Mouse (Mus musculus): Measurements from ENCODE around the gene Slit2. TPM values are rescaled to one million over a fixed set of nuclear protein-coding genes. Genes with fewer than 3 reads are reported as not detected.
A peak's percentile ranks its signal among the peaks of the same experiment; 100 is the strongest.

Gene Slit2
- polyA plus RNA-seq, 1 experiment from 2014 or later: 47.0 TPM

DNA sequence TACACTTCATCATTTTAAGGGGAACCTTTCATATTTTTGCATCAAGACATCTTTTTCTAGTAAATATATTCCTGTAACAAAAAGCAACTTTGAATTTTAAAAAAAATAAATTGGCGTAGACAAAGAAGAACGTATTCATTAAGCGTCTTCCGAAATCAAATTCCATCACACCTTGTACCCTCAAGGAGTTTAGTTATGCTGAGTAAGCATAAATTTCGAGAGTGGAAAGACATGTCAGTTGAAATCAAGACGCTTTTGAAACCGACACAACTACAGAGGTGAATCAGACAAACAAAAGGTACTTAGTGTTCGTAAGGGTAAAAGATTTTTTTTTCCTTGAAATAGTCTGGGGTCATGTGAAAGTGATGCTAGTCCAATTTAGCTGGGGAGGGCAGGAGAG is 201.4 kb downstream of the Slit2 start:
- WGBS: 94% methylated on average over 8 of the region's 8 CpGs
- Histone ChIP-seq H3K4me2 (replicated peaks) (no peak overlapping the region), H3K36me3 (replicated peaks; ENCODE audit: control insufficient read depth, insufficient read depth) (no peaks in the 10 kb centered on the region), H3K9me3 (ENCODE audit: control insufficient read depth, low read length) (no peaks in the 10 kb centered on the region), H3K4me1 (replicated peaks; ENCODE audit: control insufficient read depth, insufficient read depth, low read length) (no peaks in the 10 kb centered on the region), H3K27ac (no peak overlapping the region), H3K9ac (no peak overlapping the region), H3K4me3 (replicated peaks; ENCODE audit: low read length) (no peak overlapping the region), H3K27me3 (ENCODE audit: control insufficient read depth, insufficient read depth, low read length) (no peaks in the 10 kb centered on the region)
- ATAC-seq (ENCODE audit: low FRiP score) (no peak), DNase-seq (ENCODE audit: low spot score) (no peak)

DNA sequence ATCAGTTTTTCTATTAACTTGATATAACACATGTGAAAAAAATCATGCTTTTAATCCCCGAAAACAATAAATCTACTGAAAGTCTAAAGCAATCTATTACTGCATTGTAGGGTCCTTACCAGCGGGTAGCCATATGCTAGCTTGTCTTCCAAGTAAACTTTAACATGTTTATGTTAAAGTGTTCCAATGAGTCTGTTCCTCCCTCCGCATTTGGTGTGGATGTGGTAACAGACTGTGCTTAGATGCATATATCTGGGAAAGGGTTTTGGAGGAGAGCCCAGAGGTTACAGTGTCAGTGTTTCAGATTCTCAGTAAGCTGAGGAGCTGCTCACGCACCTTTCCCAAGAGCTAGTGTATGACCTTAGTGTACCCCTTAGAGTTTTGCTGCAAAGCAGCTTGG is 204.9 kb downstream of the Slit2 start:
- Histone ChIP-seq H3K9me3 (ENCODE audit: control insufficient read depth, low read length) (no peaks in the 10 kb centered on the region), H3K4me2 (replicated peaks) (no peak overlapping the region), H3K27me3 (ENCODE audit: control insufficient read depth, insufficient read depth, low read length) (no peaks in the 10 kb centered on the region), H3K4me1 (replicated peaks; ENCODE audit: control insufficient read depth, insufficient read depth, low read length) (no peaks in the 10 kb centered on the region), H3K27ac (no peak overlapping the region), H3K36me3 (replicated peaks; ENCODE audit: control insufficient read depth, insufficient read depth) (peaks cover 7% of the 10 kb centered on the region; the same call in 1 of the 2 replicates), H3K9ac (no peak overlapping the region), H3K4me3 (replicated peaks; ENCODE audit: low read length) (no peak overlapping the region)
- ATAC-seq (ENCODE audit: low FRiP score) (no peak), DNase-seq (ENCODE audit: low spot score) (no peak)
- 88% methylated on average over 4 of the region's 4 CpGs for WGBS

DNA sequence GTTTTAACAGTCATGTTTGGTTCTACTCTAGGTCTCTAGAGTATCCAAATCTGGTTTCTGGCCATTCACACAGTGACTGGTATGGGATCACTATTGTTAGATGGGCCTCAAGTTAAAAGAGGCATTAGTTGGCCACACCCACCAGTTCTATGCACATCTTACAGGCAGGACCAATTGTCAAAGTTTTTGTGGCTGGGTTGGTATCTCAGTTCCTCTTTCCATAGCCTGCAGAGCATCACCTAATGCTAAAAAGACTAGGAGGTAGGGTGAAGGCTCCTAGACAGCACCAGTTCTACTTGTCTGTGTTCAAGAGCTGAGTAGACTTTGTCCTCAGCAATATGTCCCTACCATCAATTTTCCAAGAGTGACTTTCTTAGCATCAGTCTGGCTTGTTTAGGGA is 216.4 kb downstream of the Slit2 start:
- ATAC-seq (ENCODE audit: low FRiP score) (no peak), DNase-seq (ENCODE audit: low spot score) (no peak)
- H3K4me2 ChIP-seq (replicated peaks): no peak overlapping the region
- H3K4me1 ChIP-seq (replicated peaks; ENCODE audit: control insufficient read depth, insufficient read depth, low read length): no peaks in the 10 kb centered on the region
- H3K27me3 ChIP-seq (ENCODE audit: control insufficient read depth, insufficient read depth, low read length): no peaks in the 10 kb centered on the region
- no peak overlapping the region for H3K4me3 ChIP-seq (replicated peaks; ENCODE audit: low read length)
- peaks cover 5% of the 10 kb centered on the region; the same call in 1 of the 2 replicates for H3K36me3 ChIP-seq (replicated peaks; ENCODE audit: control insufficient read depth, insufficient read depth)
- H3K27ac ChIP-seq: no peak overlapping the region
- no peak overlapping the region for H3K9ac ChIP-seq
- H3K9me3 ChIP-seq (ENCODE audit: control insufficient read depth, low read length): no peaks in the 10 kb centered on the region

DNA sequence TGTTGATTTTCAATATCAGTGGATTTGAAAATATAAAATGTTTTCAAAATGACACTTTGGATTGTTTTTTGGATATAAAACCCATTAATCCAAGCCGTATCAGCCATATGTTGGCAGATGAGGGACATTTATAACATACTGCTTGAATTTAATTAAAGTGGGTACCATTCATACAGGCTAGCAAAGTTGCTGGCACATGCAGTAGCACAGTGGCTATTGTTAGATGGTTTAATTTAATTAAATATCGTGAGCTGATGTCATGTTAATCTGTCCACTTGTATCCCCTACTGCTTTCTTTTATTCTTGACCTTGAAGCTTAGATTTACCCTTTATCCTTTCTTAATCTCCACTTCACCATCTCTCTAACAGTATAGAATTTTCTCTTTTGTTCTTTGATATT is 232.3 kb downstream of the Slit2 start:
- Histone ChIP-seq H3K27ac (no peak overlapping the region), H3K4me3 (replicated peaks; ENCODE audit: low read length) (no peak overlapping the region), H3K9me3 (ENCODE audit: control insufficient read depth, low read length) (no peaks in the 10 kb centered on the region), H3K4me1 (replicated peaks; ENCODE audit: control insufficient read depth, insufficient read depth, low read length) (no peaks in the 10 kb centered on the region), H3K9ac (no peak overlapping the region), H3K27me3 (ENCODE audit: control insufficient read depth, insufficient read depth, low read length) (no peaks in the 10 kb centered on the region), H3K36me3 (replicated peaks; ENCODE audit: control insufficient read depth, insufficient read depth) (peaks cover 2% of the 10 kb centered on the region; the same call in 1 of the 2 replicates), H3K4me2 (replicated peaks) (no peak overlapping the region)
- no peak for ATAC-seq (ENCODE audit: low FRiP score)
- DNase-seq (ENCODE audit: low spot score): no peak
- 43% methylated on average over 2 of the region's 2 CpGs for WGBS

DNA sequence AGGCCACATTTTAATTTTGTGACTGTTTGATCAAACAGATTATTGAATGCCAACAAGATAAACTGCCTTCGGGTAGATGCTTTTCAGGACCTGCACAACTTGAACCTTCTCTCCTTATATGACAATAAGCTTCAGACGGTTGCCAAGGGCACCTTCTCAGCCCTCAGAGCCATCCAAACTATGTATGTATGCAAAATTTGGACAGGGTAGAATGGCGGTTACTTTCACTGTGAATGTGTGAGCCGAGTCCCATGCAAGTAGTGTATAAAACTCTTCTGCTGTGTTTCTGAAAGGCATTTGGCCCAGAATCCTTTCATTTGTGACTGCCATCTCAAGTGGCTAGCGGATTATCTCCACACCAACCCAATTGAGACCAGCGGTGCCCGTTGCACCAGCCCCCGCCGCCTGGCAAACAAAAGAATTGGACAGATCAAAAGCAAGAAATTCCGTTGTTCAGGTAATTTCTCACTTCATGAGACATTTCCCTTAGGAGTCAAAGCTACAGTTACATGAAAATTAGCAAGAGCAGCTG is 236.8 kb downstream of the Slit2 start:
- H3K4me2 ChIP-seq (replicated peaks): no peak overlapping the region
- ATAC-seq (ENCODE audit: low FRiP score): no peak
- H3K27ac ChIP-seq: peak overlapping the region; percentile 3; the same call in 1 of the 2 replicates
- no peaks in the 10 kb centered on the region for H3K4me1 ChIP-seq (replicated peaks; ENCODE audit: control insufficient read depth, insufficient read depth, low read length)
- no peak overlapping the region for H3K4me3 ChIP-seq (replicated peaks; ENCODE audit: low read length)
- no peak overlapping the region for H3K9ac ChIP-seq
- H3K27me3 ChIP-seq (ENCODE audit: control insufficient read depth, insufficient read depth, low read length): no peaks in the 10 kb centered on the region
- 54% methylated on average over 10 of the region's 10 CpGs for WGBS
- H3K36me3 ChIP-seq (replicated peaks; ENCODE audit: control insufficient read depth, insufficient read depth): 0 out of 2 replicates have a peak, but pooled peaks cover 5% of the 10 kb centered on the region
- no peaks in the 10 kb centered on the region for H3K9me3 ChIP-seq (ENCODE audit: control insufficient read depth, low read length)
- no peak for DNase-seq (ENCODE audit: low spot score)

DNA sequence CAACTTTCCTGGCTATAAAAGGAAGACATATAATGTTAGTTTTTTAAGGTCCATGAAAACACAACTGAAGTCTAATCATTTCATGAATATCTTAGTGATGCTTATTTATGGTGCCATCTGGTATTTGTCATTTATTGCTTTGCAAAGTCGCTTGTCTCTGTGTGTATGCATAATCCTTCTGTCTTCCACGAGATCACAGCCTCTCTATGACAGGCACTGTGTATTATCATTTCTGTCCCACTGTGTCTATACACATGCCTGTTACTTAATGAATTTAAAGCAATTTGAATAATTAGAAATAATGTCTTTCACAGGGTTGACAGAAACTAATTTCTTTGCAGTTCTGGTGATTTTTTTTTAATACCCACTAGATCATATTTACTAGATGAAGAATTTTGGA is 242.6 kb downstream of the Slit2 start:
- Histone ChIP-seq H3K36me3 (replicated peaks; ENCODE audit: control insufficient read depth, insufficient read depth) (0 out of 2 replicates have a peak, but pooled peaks cover 3% of the 10 kb centered on the region), H3K27ac (no peak overlapping the region), H3K9me3 (ENCODE audit: control insufficient read depth, low read length) (no peaks in the 10 kb centered on the region), H3K4me3 (replicated peaks; ENCODE audit: low read length) (no peak overlapping the region), H3K9ac (no peak overlapping the region), H3K4me2 (replicated peaks) (no peak overlapping the region), H3K27me3 (ENCODE audit: control insufficient read depth, insufficient read depth, low read length) (no peaks in the 10 kb centered on the region), H3K4me1 (replicated peaks; ENCODE audit: control insufficient read depth, insufficient read depth, low read length) (no peaks in the 10 kb centered on the region)
- WGBS: 31% methylated on average over 2 of the region's 2 CpGs
- DNase-seq (ENCODE audit: low spot score) (no peak), ATAC-seq (ENCODE audit: low FRiP score) (no peak)

DNA sequence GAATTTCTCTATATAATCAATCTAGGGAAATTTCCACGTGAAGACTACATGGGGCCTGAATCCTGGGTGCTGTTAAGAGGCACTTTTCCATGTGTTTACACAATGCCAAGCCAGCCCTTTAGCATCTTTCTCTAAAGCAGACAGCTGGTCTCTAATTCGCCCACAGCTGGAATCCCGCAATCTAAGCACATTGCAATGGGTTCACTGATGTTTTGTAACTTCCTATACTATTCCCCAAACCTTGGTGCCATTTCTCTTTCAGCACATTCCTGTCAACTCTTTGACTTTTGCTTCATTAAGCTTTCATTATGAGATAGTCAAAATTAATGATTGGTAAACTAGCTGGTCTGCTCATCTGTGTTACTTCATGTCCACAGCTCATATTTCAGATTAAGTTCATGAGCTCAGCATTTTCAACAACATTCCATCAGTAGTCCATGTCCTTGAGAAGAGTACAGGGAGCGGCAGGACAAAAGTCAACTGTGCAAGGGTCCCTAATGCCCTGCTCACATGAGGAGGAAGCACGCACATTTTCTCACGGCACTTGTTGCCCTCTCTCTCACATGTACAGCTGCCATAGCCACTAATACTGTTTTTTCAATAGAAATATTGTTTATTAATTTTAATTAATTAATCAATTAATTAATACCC is 247.6 kb downstream of the Slit2 start:
- H3K9me3 ChIP-seq (ENCODE audit: control insufficient read depth, low read length): no peaks in the 10 kb centered on the region
- ATAC-seq (ENCODE audit: low FRiP score): no peak
- H3K36me3 ChIP-seq (replicated peaks; ENCODE audit: control insufficient read depth, insufficient read depth): 0 out of 2 replicates have a peak, but pooled peaks cover 9% of the 10 kb centered on the region
- no peak for DNase-seq (ENCODE audit: low spot score)
- no peak overlapping the region for H3K4me3 ChIP-seq (replicated peaks; ENCODE audit: low read length)
- no peaks in the 10 kb centered on the region for H3K27me3 ChIP-seq (ENCODE audit: control insufficient read depth, insufficient read depth, low read length)
- no peaks in the 10 kb centered on the region for H3K4me1 ChIP-seq (replicated peaks; ENCODE audit: control insufficient read depth, insufficient read depth, low read length)
- no peak overlapping the region for H3K4me2 ChIP-seq (replicated peaks)
- 80% methylated on average over 6 of the region's 6 CpGs for WGBS
- H3K27ac ChIP-seq: no peak overlapping the region
- H3K9ac ChIP-seq: no peak overlapping the region

DNA sequence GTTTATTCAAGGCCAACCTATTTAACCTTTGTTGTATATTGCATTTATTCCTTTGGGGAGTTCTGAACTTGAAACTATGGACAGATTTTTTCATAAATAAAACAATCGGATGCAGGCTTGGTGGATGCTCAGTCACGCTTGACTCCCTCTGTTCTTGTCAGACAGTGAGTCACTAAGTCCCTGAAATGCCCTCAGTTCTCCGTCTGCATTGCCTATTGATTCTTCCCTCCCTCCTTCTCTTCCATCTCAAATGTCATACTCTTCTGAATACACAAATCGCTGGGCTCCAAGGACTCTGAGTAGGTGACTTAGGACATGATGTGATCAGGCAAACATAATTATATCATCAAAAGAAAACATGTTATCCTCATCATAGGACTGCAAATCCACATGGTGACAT is 251.8 kb downstream of the Slit2 start:
- no peak overlapping the region for H3K4me2 ChIP-seq (replicated peaks)
- no peak for DNase-seq (ENCODE audit: low spot score)
- no peak overlapping the region for H3K9ac ChIP-seq
- H3K27me3 ChIP-seq (ENCODE audit: control insufficient read depth, insufficient read depth, low read length): no peaks in the 10 kb centered on the region
- H3K4me3 ChIP-seq (replicated peaks; ENCODE audit: low read length): no peak overlapping the region
- no peaks in the 10 kb centered on the region for H3K4me1 ChIP-seq (replicated peaks; ENCODE audit: control insufficient read depth, insufficient read depth, low read length)
- H3K27ac ChIP-seq: no peak overlapping the region
- H3K9me3 ChIP-seq (ENCODE audit: control insufficient read depth, low read length): no peaks in the 10 kb centered on the region
- ATAC-seq (ENCODE audit: low FRiP score): no peak
- peaks cover 6% of the 10 kb centered on the region; the same call in 1 of the 2 replicates for H3K36me3 ChIP-seq (replicated peaks; ENCODE audit: control insufficient read depth, insufficient read depth)
- 56% methylated on average over 4 of the region's 4 CpGs for WGBS

DNA sequence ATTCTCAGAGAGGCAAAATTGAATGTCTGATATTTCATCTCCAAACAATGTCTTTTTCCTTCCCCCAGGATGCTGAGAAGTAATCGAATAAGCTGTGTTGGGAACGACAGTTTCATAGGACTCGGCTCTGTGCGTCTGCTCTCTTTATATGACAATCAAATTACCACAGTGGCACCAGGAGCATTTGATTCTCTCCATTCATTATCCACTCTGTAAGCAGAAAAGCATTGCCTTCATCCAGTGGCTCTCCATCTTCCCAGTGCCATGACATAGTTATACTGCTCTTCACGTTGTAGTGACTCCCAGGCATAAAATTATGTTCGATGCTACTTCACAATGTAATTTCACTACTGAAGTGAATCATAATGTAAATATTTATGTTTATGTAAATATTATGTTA is 252.3 kb downstream of the Slit2 start:
- H3K36me3 ChIP-seq (replicated peaks; ENCODE audit: control insufficient read depth, insufficient read depth): peaks cover 6% of the 10 kb centered on the region; the same call in 1 of the 2 replicates
- no peaks in the 10 kb centered on the region for H3K4me1 ChIP-seq (replicated peaks; ENCODE audit: control insufficient read depth, insufficient read depth, low read length)
- WGBS: 54% methylated on average over 6 of the region's 6 CpGs
- H3K9ac ChIP-seq: no peak overlapping the region
- H3K4me3 ChIP-seq (replicated peaks; ENCODE audit: low read length): no peak overlapping the region
- no peaks in the 10 kb centered on the region for H3K9me3 ChIP-seq (ENCODE audit: control insufficient read depth, low read length)
- no peak for DNase-seq (ENCODE audit: low spot score)
- H3K4me2 ChIP-seq (replicated peaks): no peak overlapping the region
- H3K27ac ChIP-seq: no peak overlapping the region
- no peak for ATAC-seq (ENCODE audit: low FRiP score)
- H3K27me3 ChIP-seq (ENCODE audit: control insufficient read depth, insufficient read depth, low read length): no peaks in the 10 kb centered on the region

All from hindbrain, embryonic 14.5 days (tissue).